Mouse (Mus musculus) gastrocnemius, postnatal 14 days (tissue): ENCODE data around the gene Vps50. TPM values are rescaled to one million over a fixed set of nuclear protein-coding genes. Genes with fewer than 3 reads are reported as not detected.
"Not testable (repeated sequence)": the region's sequence is repeated elsewhere in the genome, so short reads cannot be mapped to it uniquely, and the experiment has no call there.

Source experiments
- DNase-seq: peaks from one replicate; pipeline ENCODE4 v3.0.0; 2021; ENCODE audit warnings: mixed read lengths
- intact Hi-C: fragments of 180-260 bp; cut with DNase I; formaldehyde crosslinking; loops from one replicate; pipeline ENCODE4 v1.15.1; 2025; ENCODE audit warnings: low total_unique reads
- total RNA-seq, 2 experiments: library from RNA; stranded (reverse); gene quantifications; 2 replicates each; pipeline ENCODE4 v1.2.3; 2021

The Vps50 gene
- total RNA-seq, 2 experiments from 2014 or later, result 13.9 to 15.1 TPM

DNA sequence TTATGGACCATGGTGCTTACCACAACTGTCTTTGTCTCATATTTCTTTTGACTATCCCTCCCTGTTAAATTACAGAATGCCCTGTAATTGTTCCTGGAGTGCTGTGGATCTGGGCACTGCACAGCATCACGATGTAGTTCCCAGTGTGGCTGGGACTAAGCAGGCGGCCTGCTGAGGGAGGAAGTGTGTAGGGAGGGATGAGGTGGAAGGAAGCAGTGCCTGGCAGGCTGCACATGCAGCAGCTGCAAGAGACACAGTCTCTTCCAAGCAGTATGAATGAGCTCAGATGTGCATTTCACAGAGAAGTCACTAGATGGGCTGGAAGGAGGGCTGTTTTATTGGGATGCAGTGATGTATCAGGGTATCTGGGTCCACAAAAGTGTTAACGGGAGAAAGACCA lies 14.4 kb downstream of the Vps50 start:
- intact Hi-C loops, result no loop called here
- DNase-seq, result peak; percentile 26

GRCm38 (mm10) chr6:3528198-3528597 lies 30.0 kb downstream of the Vps50 start:
- no peak for DNase-seq
- intact Hi-C loops, result no loop called here

GRCm38 (mm10) chr6:3531445-3531844 lies 33.3 kb downstream of the Vps50 start:
- intact Hi-C loops, result no loop called here
- no peak for DNase-seq

- intact Hi-C loops, result no loop called here
- no peak for DNase-seq
These were observed 37.9 kb downstream of the Vps50 start for GRCm38 (mm10) chr6:3536048-3536447.

GRCm38 (mm10) chr6:3539470-3539869 lies 41.3 kb downstream of the Vps50 start:
- intact Hi-C loops, result no loop called here
- DNase-seq, result no peak

GRCm38 (mm10) chr6:3543862-3544261 lies 45.7 kb downstream of the Vps50 start:
- DNase-seq, result no peak
- intact Hi-C loops, result no loop called here

DNA sequence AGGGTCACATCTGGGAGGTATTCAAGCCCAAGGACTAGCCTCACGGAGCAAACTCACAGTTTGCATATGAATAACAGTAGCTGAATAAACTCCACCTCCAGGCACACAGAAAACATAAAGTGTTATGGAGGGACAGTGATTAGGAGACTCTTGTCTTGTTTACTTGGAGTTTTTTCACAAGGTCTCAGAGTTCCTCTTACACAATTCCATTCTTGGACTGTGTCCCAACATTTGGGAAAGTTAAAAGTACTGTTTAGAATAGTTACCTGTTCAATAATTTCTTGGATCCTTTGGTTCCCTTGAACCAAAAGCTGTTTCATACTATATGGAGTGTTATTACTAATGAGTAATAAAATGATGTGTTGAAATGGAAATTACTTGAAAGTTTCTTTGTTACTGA lies 46.8 kb downstream of the Vps50 start:
- no peak for DNase-seq
- intact Hi-C loops, result no loop called here

GRCm38 (mm10) chr6:3548959-3549358 lies 50.8 kb downstream of the Vps50 start:
- intact Hi-C loops, result no loop called here
- DNase-seq, result no peak

DNA sequence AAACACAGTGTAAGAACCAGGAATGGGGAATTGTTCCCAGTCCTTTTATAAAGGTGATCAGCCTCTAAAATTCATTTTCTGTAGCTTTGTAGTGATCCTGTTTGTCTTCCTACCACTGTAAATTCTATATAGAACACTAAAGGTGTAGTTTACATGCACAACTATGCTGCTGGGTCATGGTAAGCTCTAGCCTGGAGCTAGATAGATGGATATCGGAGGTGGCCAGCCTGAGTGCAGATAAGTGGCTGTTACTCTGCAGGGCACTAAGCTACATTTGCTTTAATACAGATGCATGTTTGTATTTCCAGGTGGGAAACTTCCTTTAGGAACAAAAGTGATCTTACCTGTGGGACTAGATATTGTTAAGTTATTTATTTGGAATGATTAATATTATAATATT lies 51.8 kb downstream of the Vps50 start:
- intact Hi-C loops, result no loop called here
- no peak for DNase-seq

- DNase-seq, intact Hi-C loops: not testable (repeated sequence)
These were observed 54.5 kb downstream of the Vps50 start for GRCm38 (mm10) chr6:3552681-3553080.

DNA sequence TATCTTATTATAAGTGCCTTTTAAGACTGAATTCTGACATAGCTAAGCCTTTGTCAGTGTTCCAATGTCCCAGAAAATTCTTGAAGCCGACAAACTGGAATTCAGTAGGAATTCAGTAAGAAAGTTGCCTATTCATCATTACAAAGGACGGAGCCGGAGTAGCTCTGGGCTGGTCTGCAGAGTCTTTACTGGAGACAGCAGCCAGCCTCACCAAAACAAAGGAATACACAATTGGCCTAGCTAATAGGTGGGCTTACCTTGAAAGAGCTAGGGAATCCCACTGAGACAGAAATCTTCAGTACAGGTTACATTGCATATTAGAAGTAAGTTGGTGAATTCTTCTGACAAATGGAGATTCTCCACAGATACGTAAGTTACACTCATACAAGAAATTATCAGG lies 59.0 kb downstream of the Vps50 start:
- intact Hi-C loops, result no loop called here
- no peak for DNase-seq

DNA sequence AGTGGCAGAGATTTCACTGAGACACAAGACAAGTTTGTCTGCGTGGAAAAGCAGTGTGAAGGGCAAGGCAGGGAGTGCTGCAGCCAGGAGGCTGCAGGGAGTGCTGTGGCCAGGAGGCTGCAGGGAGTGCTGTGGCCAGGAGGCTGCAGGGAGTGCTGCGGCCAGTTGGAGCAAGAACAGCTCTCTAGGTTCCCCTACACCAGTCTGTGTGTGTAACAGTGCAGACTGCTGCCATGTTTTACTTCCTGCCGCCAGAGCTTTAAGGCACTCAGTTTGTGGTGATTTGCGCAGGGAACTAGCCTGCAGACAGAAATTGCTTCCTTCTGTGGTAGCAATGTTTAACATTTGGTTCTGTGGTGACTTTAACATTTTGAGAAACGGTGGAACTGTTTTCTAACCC lies 61.8 kb downstream of the Vps50 start:
- intact Hi-C loops, result no loop called here
- DNase-seq, result no peak

DNA sequence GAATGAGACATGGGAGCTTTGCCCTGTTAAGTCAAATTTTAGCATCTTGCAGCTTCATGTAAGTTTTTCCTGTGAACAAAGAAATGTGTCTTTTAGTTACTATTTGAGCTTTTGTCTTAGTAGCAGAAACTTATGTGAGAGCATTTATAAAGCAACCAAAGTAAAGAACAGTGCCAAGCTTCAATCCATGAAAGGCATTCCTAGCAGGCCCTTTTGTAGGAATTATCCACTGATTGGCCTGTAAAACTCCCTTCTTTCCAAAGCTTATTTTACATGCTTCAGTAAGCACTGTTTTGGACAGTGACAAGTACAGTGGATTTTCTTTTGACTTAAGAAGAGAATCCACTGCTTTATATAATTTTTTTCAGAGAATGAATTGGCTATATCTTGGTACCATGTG lies 64.1 kb downstream of the Vps50 start:
- no peak for DNase-seq
- intact Hi-C loops, result no loop called here

- DNase-seq, intact Hi-C loops: not testable (repeated sequence)
These were observed 65.9 kb downstream of the Vps50 start for GRCm38 (mm10) chr6:3564118-3564517.

DNA sequence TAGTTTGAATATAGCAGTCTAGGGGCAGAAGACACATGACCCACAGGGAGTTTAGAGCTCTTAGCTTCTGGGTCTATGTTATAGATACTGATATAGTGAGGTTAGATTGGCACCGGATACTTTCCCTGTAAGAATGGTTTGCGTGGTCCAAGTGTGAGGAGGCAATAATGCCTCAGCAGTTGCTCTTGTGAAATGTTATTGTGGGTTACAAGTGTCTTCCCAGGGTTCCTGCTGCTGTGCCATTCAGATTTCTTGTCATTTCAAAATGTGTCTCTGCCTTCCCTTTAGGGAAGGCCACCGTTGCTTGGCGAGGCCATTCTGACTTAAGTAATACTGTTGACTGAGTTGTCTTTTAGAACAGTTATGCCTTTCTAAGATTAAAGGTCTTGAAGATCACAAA lies 66.8 kb downstream of the Vps50 start:
- intact Hi-C loops, result no loop called here
- no peak for DNase-seq

DNA sequence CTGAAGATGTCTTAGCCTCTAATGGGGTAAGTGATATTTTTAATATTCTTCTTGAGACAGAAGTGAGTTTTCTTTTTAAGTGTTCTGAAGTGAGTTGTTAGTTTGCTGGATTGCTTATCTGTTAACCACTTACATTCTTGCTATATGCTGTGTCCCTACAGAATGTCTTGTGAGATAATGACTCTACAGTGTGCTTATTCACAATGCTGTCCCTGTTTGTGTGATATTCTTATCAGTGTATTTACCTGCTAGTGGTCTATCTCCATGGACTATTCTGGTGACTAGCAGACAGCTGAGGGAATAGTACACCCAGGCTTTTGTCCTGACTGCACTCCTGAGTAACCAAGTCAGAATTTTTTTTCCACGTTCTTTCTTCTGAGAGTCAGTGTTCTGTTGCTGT lies 67.5 kb downstream of the Vps50 start:
- intact Hi-C loops, result no loop called here
- no peak for DNase-seq

DNA sequence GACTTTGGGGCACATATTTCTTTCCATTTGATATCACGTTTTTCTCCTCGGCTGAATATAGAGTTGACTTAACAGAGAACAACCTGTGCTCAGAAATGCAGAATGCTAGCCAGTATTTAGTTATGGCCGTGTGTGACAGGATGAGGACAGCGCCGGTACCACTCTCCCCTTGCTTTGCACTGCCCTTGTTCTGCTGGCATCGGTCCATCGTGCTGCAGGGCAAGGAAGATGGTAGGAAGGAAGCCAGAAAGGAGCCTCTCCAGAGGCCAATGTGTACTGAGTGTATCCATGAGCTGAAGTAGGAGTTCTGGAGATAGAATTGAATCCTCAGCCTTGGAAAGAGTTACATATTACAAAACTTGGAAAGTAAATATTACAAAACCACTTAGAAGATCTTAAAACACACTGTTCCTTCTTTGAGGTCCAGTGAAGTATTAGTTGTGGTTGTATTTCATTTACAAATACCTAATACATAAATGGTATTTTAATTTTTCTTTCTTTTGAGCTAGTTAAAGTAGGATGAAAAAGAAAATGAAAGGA lies 69.0 kb downstream of the Vps50 start:
- intact Hi-C loops, result no loop called here

GRCm38 (mm10) chr6:3572221-3572815 lies 74.1 kb downstream of the Vps50 start:
- intact Hi-C loops, result no loop called here
- DNase-seq, result no peak

More for the DNA sequence above, 69.0 kb downstream of the Vps50 start:
- DNase-seq, result no peak

DNA sequence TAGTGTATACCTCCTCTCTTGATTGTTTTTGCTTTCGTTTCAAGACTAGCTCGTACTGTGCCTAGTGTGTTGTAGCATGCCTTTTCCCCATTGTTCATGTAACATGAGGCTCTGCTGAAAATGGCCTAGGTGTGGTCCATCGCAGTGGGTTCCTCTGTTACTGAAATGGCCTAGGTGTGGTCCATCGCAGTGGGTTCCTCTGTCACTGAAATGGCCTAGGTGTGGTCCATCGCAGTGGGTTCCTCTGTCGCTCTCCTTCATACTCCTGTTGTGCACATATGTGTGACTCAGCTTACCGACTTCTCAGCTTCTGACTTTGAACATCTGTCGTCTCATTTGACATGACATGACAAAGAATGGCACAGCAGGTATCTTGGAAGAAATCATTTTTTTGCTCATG lies 75.6 kb downstream of the Vps50 start:
- DNase-seq, result no peak
- intact Hi-C loops, result no loop called here

GRCm38 (mm10) chr6:3585402-3585801 lies 87.2 kb downstream of the Vps50 start:
- DNase-seq, result no peak
- intact Hi-C loops, result no loop called here

DNA sequence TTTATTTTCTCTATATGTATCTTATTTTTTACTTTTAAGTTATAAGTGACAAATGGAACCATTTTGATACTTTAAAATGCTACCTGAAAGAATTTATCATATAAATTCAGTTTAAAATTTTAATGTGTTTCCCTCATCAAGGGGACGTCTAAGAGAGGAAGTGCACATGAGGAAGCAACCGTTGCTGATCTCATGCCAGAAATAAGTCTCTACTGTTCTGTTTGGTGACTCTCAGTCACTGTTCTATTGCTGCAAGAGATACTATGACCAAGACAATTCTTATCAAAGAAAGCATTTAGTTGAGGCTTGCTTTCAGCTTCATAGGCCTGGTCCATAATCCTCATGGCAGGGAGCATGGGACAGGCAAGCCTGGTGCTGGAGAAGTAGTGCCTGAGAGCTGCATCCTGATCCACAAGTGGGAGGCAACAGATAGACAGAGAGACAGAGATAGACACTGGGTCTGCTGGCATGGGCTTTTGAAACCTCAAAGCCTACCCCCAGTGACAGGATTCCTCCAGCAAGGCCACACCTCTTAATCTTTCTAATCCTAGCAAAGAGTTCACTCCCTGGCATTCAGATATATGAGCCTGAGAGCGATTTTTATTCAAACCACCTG lies 92.2 kb downstream of the Vps50 start:
- no peak for DNase-seq
- intact Hi-C loops, result no loop called here
